Mouse (Mus musculus) forebrain, embryonic 15.5 days (tissue): ENCODE data around the gene Olfr1420. TPM values are rescaled to one million over a fixed set of nuclear protein-coding genes. Genes with fewer than 3 reads are reported as not detected.
"Not testable (repeated sequence)": the region's sequence is repeated elsewhere in the genome, so short reads cannot be mapped to it uniquely, and the experiment has no call there.

Source experiments
- ATAC-seq: fragments of 200-750 bp; cut with Nextera tagmentation; replicated peaks from 2 replicates; pipeline ENCODE4 v1.8.0; 2017; ENCODE audit warnings: mild to moderate bottlenecking, moderate TSS enrichment, moderate library complexity
- H3K27ac ChIP-seq: fragments of 300-500 bp; sonication (generic); replicated peaks from 2 replicates; pipeline ENCODE4 v1.5.1; 2015; ENCODE audit warnings: mild to moderate bottlenecking, inconsistent platforms
- H3K27me3 ChIP-seq: fragments of 300-500 bp; sonication (generic); 2 replicates; pipeline ENCODE4 v1.6.1; 2015; ENCODE audit warnings: inconsistent platforms
- H3K36me3 ChIP-seq: fragments of 300-500 bp; sonication (generic); 2 replicates; pipeline ENCODE4 v1.6.1; 2015; ENCODE audit warnings: mild to moderate bottlenecking, inconsistent platforms
- H3K4me1 ChIP-seq: fragments of 300-500 bp; sonication (generic); 2 replicates; pipeline ENCODE4 v1.6.1; 2015; ENCODE audit warnings: inconsistent platforms
- H3K4me2 ChIP-seq: fragments of 300-500 bp; sonication (generic); replicated peaks from 2 replicates; pipeline ENCODE4 v1.6.1; 2015; ENCODE audit warnings: mild to moderate bottlenecking, inconsistent platforms
- H3K4me3 ChIP-seq: fragments of 300-500 bp; sonication (generic); 2 replicates; pipeline ENCODE4 v1.5.1; 2015; ENCODE audit warnings: mild to moderate bottlenecking, inconsistent platforms
- H3K9ac ChIP-seq: fragments of 300-500 bp; sonication (generic); replicated peaks from 2 replicates; pipeline ENCODE4 v1.6.1; 2015; ENCODE audit warnings: mild to moderate bottlenecking, inconsistent platforms
- H3K9me3 ChIP-seq: fragments of 300-500 bp; sonication (generic); 2 replicates; pipeline ENCODE4 v1.6.1; 2016; ENCODE audit warnings: inconsistent platforms
- WGBS: fragments of 180-500 bp; shearing (Covaris S2); methylation state at CpG from one replicate; pipeline ENCODE4 v1.1.7; 2015; ENCODE audit warnings: mixed read lengths; 5-methylcytosine and 5-hydroxymethylcytosine counted together
- microRNA-seq: library from miRNA; unstranded; fragments of <30 nt; microRNA quantifications from one replicate; pipeline ENCODE4, GENCODE M21; 2016
- polyA plus RNA-seq: library from polyadenylated mRNA; unstranded; fragments of >200 nt; fragmentation: Nextera tagmentation; extraction: Ambion mirVana; gene quantifications from 2 replicates; pipeline ENCODE4 v1.2.1, GENCODE M21; 2015

Gene Olfr1420
- polyA plus RNA-seq, 1 experiment from 2014 or later = not detected

DNA sequence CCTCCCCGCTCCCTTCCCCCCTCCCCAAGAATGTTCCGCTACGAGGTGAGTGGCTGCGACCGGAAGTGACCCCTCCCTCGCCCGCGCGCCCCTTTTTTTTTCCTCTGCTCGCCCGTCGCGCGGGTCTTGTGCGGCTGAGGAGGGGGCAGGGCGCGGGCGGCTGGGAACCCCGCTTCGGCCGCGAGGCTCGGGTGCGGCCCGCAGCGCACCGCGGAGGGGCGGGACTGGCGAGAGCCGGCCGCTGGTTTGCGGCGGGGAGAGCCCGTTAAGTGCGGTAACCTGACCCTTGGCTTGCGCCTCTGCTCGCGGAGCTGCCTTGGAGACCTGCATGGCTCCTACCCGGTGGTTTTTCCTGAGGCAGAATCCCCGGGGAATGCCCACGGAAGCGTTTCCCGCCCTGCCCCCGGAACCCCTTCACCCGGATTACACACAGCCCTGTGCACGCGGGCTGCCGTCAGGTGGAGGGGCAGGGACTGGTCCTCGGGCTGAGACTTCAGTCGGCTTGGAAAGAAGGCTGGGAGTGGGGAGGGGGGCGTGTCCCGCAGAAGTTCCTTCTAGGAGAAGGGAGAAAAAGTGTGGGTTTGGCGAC is 26.3 kb downstream of the Olfr1420 start:
- Histone ChIP-seq H3K9ac (peak overlapping the region; percentile 84), H3K27ac (peak overlapping the region; percentile 84), H3K36me3 (peaks cover 13% of the 10 kb centered on the region), H3K4me2 (peak overlapping the region; percentile 76), H3K27me3 (no peaks in the 10 kb centered on the region), H3K4me1 (peaks cover 37% of the 10 kb centered on the region), H3K9me3 (no peaks in the 10 kb centered on the region), H3K4me3 (peak overlapping the region; percentile 84)
- WGBS = under 1% methylated on average over 45 of the region's 54 CpGs
- peak; percentile 68 for ATAC-seq

DNA sequence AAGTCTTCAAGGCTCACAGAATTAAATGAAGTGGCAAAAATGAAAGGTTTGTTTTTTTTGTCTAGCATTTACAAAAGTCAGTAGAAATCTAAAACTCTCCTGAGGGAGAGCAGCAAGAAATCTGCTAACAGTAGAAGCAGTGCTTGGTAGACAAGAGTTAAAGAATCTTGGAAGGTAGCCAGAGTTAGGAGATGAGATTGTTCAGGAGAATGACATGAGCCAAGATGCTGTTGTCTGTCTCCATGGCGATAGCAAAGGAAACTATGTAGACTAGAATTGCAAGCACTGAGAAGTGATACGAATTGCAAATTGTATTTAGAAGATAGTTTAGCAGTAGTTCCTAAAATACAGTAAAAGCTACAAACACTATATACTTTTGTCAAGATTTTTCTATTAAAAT is 29.4 kb downstream of the Olfr1420 start:
- Histone ChIP-seq H3K36me3 (peaks cover 23% of the 10 kb centered on the region), H3K4me3 (no peak overlapping the region), H3K4me1 (peaks cover 37% of the 10 kb centered on the region), H3K4me2 (no peak overlapping the region), H3K27ac (no peak overlapping the region), H3K9ac (no peak overlapping the region), H3K9me3 (no peaks in the 10 kb centered on the region), H3K27me3 (no peaks in the 10 kb centered on the region)
- WGBS = 8% methylated on average over 2 of the region's 2 CpGs
- no peak for ATAC-seq

DNA sequence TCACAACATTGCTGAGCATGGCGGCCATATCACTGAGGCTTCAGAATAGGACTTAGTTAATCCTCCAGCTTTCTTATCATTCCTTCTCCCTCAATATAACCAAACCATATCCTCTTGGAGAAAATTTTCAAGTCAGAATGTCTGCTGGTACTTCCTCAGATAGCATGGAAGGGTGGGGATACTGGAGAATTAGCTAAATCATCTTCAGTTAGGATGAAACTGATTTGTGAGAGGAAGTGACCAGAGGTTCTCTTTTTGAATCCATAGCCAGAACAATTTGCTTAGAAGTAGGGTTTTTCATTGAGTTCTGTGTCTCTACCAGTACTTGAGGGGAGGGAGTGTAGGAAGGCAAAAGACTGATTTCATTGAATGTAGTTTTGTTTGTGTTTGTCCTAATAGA is 35.7 kb downstream of the Olfr1420 start:
- Histone ChIP-seq H3K27ac (no peak overlapping the region), H3K36me3 (peaks cover 67% of the 10 kb centered on the region), H3K4me3 (no peak overlapping the region), H3K27me3 (no peaks in the 10 kb centered on the region), H3K9me3 (no peaks in the 10 kb centered on the region), H3K4me2 (no peak overlapping the region), H3K9ac (no peak overlapping the region), H3K4me1 (no peaks in the 10 kb centered on the region)
- WGBS = 97% methylated on average over 1 of the region's 1 CpGs
- ATAC-seq = no peak

DNA sequence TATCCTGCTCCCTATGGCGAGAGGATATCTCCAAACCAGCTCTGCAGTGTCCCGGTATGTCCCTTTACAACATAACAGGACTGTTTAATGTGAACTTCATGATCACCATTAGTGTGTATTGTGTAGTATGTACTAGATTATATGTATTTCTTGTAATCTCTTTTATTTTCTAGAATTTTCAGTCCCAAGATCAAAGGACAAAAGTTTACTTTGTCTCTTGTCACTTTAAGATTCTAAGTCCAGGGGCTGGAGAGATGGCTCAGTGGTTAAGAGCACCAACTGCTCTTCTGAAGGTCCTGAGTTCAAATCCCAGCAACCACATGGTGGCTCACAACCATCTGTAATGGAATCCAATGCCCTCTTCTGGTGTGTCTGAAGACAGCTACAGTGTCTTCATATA is 36.1 kb downstream of the Olfr1420 start:
- not testable (repeated sequence) for H3K4me1 ChIP-seq, H3K4me2 ChIP-seq, H3K4me3 ChIP-seq, H3K27ac ChIP-seq, ATAC-seq, H3K9me3 ChIP-seq, H3K27me3 ChIP-seq, H3K9ac ChIP-seq
- 96% methylated on average over 2 of the region's 2 CpGs for WGBS
- H3K36me3 ChIP-seq = peaks cover 67% of the 10 kb centered on the region

DNA sequence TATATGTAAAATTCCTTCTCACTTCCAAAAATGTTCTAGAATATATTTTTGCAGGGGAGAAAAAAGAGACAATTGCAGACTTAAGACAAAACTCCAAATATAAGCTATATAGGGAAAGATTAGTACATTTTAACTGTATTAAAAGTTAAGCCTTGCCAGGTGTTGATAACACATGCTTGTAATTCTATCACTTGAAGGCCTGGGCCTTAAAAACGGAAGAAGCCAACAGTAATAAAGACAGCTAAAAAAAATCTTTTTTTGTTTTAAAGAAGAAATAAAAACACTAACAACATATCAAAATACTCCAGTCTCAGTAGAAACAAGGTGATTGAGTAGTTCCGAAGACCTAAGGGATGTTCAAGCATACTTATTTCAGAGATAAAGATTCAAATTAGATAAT is 40.0 kb downstream of the Olfr1420 start:
- ATAC-seq = no peak
- Histone ChIP-seq H3K36me3 (peaks cover 87% of the 10 kb centered on the region), H3K27me3 (no peaks in the 10 kb centered on the region), H3K4me3 (no peak overlapping the region), H3K4me1 (no peaks in the 10 kb centered on the region), H3K27ac (no peak overlapping the region), H3K9ac (no peak overlapping the region), H3K4me2 (no peak overlapping the region), H3K9me3 (no peaks in the 10 kb centered on the region)
- 94% methylated on average over 2 of the region's 2 CpGs for whole genome bisulfite sequencing

DNA sequence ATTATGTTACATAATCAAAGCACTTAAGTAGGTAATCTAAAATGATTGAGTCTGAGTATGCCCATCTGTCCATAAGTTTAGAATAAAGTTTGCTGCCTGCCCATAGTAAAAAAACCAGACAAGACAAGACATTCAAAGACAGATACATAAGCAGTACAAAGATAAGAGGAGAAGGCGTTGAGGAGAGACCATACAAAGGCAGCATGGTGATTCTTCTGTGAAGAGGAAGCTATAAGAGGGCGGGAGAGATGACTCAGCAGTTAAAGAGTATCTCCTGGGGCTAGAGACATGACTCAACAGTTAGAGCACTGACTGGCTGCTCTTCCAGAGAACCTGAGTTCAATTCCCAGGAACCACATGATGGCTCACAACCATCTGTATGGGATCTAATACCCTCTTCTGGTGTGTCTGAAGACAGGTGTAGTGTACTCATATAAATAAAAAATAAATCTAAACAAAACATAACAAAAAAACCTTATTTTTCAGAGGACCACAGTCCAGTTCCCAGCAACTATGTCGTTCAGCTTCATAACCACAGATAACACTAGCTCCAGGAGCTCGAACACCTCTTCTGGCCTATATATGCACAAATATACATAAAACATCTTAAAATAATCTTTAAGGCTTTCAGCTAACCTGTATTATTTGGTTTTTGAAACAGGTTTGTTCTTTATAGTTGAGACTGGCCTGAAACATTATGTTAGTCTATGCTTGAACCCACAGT is 41.8 kb downstream of the Olfr1420 start:
- no peak for ATAC-seq
- 91% methylated on average over 4 of the region's 4 CpGs for WGBS
- Histone ChIP-seq H3K36me3 (peaks cover 85% of the 10 kb centered on the region), H3K27me3 (no peaks in the 10 kb centered on the region), H3K4me1 (no peaks in the 10 kb centered on the region), H3K4me2 (no peak overlapping the region), H3K9ac (no peak overlapping the region), H3K9me3 (no peaks in the 10 kb centered on the region), H3K4me3 (no peak overlapping the region), H3K27ac (no peak overlapping the region)

DNA sequence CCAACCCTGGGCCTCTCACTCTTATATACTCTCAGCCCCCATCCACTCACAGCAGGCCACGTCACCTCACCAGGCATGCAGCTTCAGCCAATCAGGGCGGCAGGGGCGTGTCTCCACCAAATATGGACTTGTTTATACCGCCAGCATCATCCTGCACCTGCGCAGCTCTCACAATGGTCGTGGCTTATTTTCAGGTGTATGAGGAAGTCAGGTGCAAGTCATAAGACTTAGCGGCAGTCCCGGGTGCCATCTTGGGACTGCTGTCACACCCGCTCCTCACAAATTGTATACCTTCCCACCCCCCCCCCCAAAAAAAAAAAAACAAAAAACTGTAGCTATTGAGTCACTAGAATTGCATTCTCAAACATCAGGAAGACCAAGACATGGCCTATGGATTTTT is 60.1 kb downstream of the Olfr1420 start:
- not testable (repeated sequence) for H3K9me3 ChIP-seq, H3K27ac ChIP-seq, H3K4me3 ChIP-seq, H3K27me3 ChIP-seq, H3K9ac ChIP-seq, H3K4me1 ChIP-seq, ATAC-seq, H3K4me2 ChIP-seq
- peaks cover 35% of the 10 kb centered on the region for H3K36me3 ChIP-seq
- 97% methylated on average over 9 of the region's 9 CpGs for WGBS

Small RNA genes within 50 kb of the gene (microRNA-seq; reads per million reads assigned to microRNA genes)
- gene Mir6994 = 9.0 reads per million, percentile 24 among the genes with 10 or more reads in this experiment

Other genes with a start within 250 kb of the Olfr1420 start
- gene Ms4a3, start 245.7 kb upstream of the Olfr1420 start, polyA plus RNA-seq = not detected in 2 replicates
- not detected in 2 replicates for gene Oosp2, start 226.0 kb upstream of the Olfr1420 start, polyA plus RNA-seq
- not detected in 2 replicates for gene Oosp1, start 195.4 kb upstream of the Olfr1420 start, polyA plus RNA-seq
- gene Oosp3, start 189.5 kb upstream of the Olfr1420 start, polyA plus RNA-seq = not detected in 2 replicates
- not detected in 2 replicates for gene Gif, start 139.0 kb upstream of the Olfr1420 start, polyA plus RNA-seq
- gene Mrpl16, start 116.2 kb upstream of the Olfr1420 start, polyA plus RNA-seq = 39.9 and 42.9 TPM in 2 replicates
- gene Stx3, start 67.2 kb upstream of the Olfr1420 start, polyA plus RNA-seq = 11.8 and 13.2 TPM in 2 replicates
- not detected in 2 replicates for gene Olfr1417, start 47.3 kb upstream of the Olfr1420 start, polyA plus RNA-seq
- not detected in 2 replicates for gene Olfr1418, start 25.5 kb upstream of the Olfr1420 start, polyA plus RNA-seq
- not detected in 2 replicates for gene Olfr1419, start 11.5 kb upstream of the Olfr1420 start, polyA plus RNA-seq
- gene Patl1, start 25.8 kb downstream of the Olfr1420 start, polyA plus RNA-seq = 18.2 and 18.8 TPM in 2 replicates
- 4.3 and 4.9 TPM in 2 replicates for gene Osbp, start 79.4 kb downstream of the Olfr1420 start, polyA plus RNA-seq
- not detected in 2 replicates for gene Olfr1423, start 154.8 kb downstream of the Olfr1420 start, polyA plus RNA-seq
- not detected in 2 replicates for gene Olfr1424, start 176.1 kb downstream of the Olfr1420 start, polyA plus RNA-seq
- gene Olfr1425, start 191.2 kb downstream of the Olfr1420 start, polyA plus RNA-seq = not detected in 2 replicates
- not detected in 2 replicates for gene Olfr1426, start 205.4 kb downstream of the Olfr1420 start, polyA plus RNA-seq
- gene Olfr1427, start 216.8 kb downstream of the Olfr1420 start, polyA plus RNA-seq = not detected in 2 replicates
- gene Olfr1428, start 229.3 kb downstream of the Olfr1420 start, polyA plus RNA-seq = not detected in 2 replicates
- not detected in 2 replicates for gene Olfr76, start 236.6 kb downstream of the Olfr1420 start, polyA plus RNA-seq